Mouse (Mus musculus): ENCODE results near the gene Gprc5c. TPM values are rescaled to one million over a fixed set of nuclear protein-coding genes. Genes with fewer than 3 reads are reported as not detected.

Gene Gprc5c
- polyA plus RNA-seq, 1 experiment from 2014 or later, result 23.0 TPM

Other genes with a start within 250 kb of the Gprc5c start
- 781 and 853 TPM in 2 replicates for gene Rpl38, start 182.6 kb upstream of the Gprc5c start, polyA plus RNA-seq (2014; fragmentation: Nextera tagmentation; extraction: Ambion mirVana)
- 5.0 and 5.1 TPM in 2 replicates for gene Ttyh2, start 175.7 kb upstream of the Gprc5c start, polyA plus RNA-seq (2014; fragmentation: Nextera tagmentation; extraction: Ambion mirVana)
- gene Dnaic2, start 123.7 kb upstream of the Gprc5c start, polyA plus RNA-seq (2014; fragmentation: Nextera tagmentation; extraction: Ambion mirVana), result 0.20 and 0.50 TPM in 2 replicates
- gene Kif19a, start 85.8 kb upstream of the Gprc5c start, polyA plus RNA-seq (2014; fragmentation: Nextera tagmentation; extraction: Ambion mirVana), result 0.13 TPM in 1 of 2 replicates, not detected in the other
- gene Btbd17, start 55.2 kb upstream of the Gprc5c start, polyA plus RNA-seq (2014; fragmentation: Nextera tagmentation; extraction: Ambion mirVana), result 0.09 TPM in 1 of 2 replicates, not detected in the other
- 0.27 TPM in 1 of 2 replicates, not detected in the other for gene Gpr142, start 52.2 kb upstream of the Gprc5c start, polyA plus RNA-seq (2014; fragmentation: Nextera tagmentation; extraction: Ambion mirVana)
- gene Cd300a, start 38.9 kb downstream of the Gprc5c start, polyA plus RNA-seq (2014; fragmentation: Nextera tagmentation; extraction: Ambion mirVana), result 0.84 and 1.4 TPM in 2 replicates
- 1.7 and 2.4 TPM in 2 replicates for gene Cd300lb, start 83.2 kb downstream of the Gprc5c start, polyA plus RNA-seq (2014; fragmentation: Nextera tagmentation; extraction: Ambion mirVana)
- not detected in 2 replicates for gene Cd300c, start 118.0 kb downstream of the Gprc5c start, polyA plus RNA-seq (2014; fragmentation: Nextera tagmentation; extraction: Ambion mirVana)
- not detected in 2 replicates for gene Cd300ld, start 138.8 kb downstream of the Gprc5c start, polyA plus RNA-seq (2014; fragmentation: Nextera tagmentation; extraction: Ambion mirVana)
- gene Cd300c2, start 150.7 kb downstream of the Gprc5c start, polyA plus RNA-seq (2014; fragmentation: Nextera tagmentation; extraction: Ambion mirVana), result 0.93 and 0.96 TPM in 2 replicates
- gene Cd300ld2, start 165.0 kb downstream of the Gprc5c start, polyA plus RNA-seq (2014; fragmentation: Nextera tagmentation; extraction: Ambion mirVana), result not detected in 2 replicates
- not detected in 2 replicates for gene Cd300ld4, start 175.9 kb downstream of the Gprc5c start, polyA plus RNA-seq (2014; fragmentation: Nextera tagmentation; extraction: Ambion mirVana)
- not detected in 2 replicates for gene Cd300ld5, start 186.6 kb downstream of the Gprc5c start, polyA plus RNA-seq (2014; fragmentation: Nextera tagmentation; extraction: Ambion mirVana)
- not detected in 2 replicates for gene Cd300ld3, start 197.3 kb downstream of the Gprc5c start, polyA plus RNA-seq (2014; fragmentation: Nextera tagmentation; extraction: Ambion mirVana)
- gene Cd300e, start 211.0 kb downstream of the Gprc5c start, polyA plus RNA-seq (2014; fragmentation: Nextera tagmentation; extraction: Ambion mirVana), result not detected in 2 replicates
- 1.3 and 2.9 TPM in 2 replicates for gene Rab37, start 240.3 kb downstream of the Gprc5c start, polyA plus RNA-seq (2014; fragmentation: Nextera tagmentation; extraction: Ambion mirVana)